Mouse (Mus musculus) kidney, embryonic 16.5 days (tissue): ENCODE measurements around the gene Crls1. TPM values are rescaled to one million over a fixed set of nuclear protein-coding genes. Genes with fewer than 3 reads are reported as not detected.
A peak's percentile ranks its signal among the peaks of the same experiment; 100 is the strongest.

Experiments used
- ATAC-seq: fragments of 200-750 bp; cut with Nextera tagmentation; 2 replicates; pipeline ENCODE4 v1.8.0; 2017; ENCODE audit warnings: moderate TSS enrichment; ENCODE audit not compliant: low FRiP score, low TSS enrichment
- H3K27ac ChIP-seq: fragments of 300-500 bp; sonication (generic); 2 replicates; pipeline ENCODE4 v1.5.1; 2014; ENCODE audit warnings: low read length
- H3K27me3 ChIP-seq: fragments of 300-500 bp; sonication (generic); 2 replicates; pipeline ENCODE4 v1.6.1; 2014; ENCODE audit warnings: low read length, control low read depth, mixed read lengths; ENCODE audit not compliant: insufficient read depth
- H3K36me3 ChIP-seq: fragments of 300-500 bp; sonication (generic); 2 replicates; pipeline ENCODE4 v1.6.1; 2014; ENCODE audit warnings: low read length, control low read depth, mixed read lengths; ENCODE audit not compliant: insufficient read depth
- H3K4me1 ChIP-seq: fragments of 300-500 bp; sonication (generic); 2 replicates; pipeline ENCODE4 v1.6.1; 2014; ENCODE audit warnings: low read length, control low read depth, mixed read lengths; ENCODE audit not compliant: insufficient read depth
- H3K4me2 ChIP-seq: fragments of 300-500 bp; sonication (generic); replicated peaks from 2 replicates; pipeline ENCODE4 v1.6.1; 2014; ENCODE audit warnings: low read depth, low read length
- H3K4me3 ChIP-seq: fragments of 300-500 bp; sonication (generic); 2 replicates; pipeline ENCODE4 v1.5.1; 2014; ENCODE audit warnings: mild to moderate bottlenecking, low read length
- H3K9ac ChIP-seq: fragments of 300-500 bp; sonication (generic); replicated peaks from 2 replicates; pipeline ENCODE4 v1.6.1; 2014; ENCODE audit warnings: low read length
- H3K9me3 ChIP-seq: fragments of 300-500 bp; sonication (generic); 2 replicates; pipeline ENCODE4 v1.6.1; 2016; ENCODE audit warnings: low read length, control low read depth
- WGBS: fragments of 180-500 bp; shearing (Covaris S2); extraction: QIAGEN DNeasy Blood & Tissue Kit; methylation state at CpG from one replicate; pipeline ENCODE4 v1.1.7; 2014; 5-methylcytosine and 5-hydroxymethylcytosine counted together
- polyA plus RNA-seq: library from polyadenylated mRNA; unstranded; fragments of >200 nt; fragmentation: Nextera tagmentation; extraction: Ambion mirVana; gene quantifications from 2 replicates; pipeline ENCODE4 v1.2.1, GENCODE M21; 2015

The Crls1 gene
- polyA plus RNA-seq, 1 experiment from 2014 or later, result 5.0 TPM

DNA sequence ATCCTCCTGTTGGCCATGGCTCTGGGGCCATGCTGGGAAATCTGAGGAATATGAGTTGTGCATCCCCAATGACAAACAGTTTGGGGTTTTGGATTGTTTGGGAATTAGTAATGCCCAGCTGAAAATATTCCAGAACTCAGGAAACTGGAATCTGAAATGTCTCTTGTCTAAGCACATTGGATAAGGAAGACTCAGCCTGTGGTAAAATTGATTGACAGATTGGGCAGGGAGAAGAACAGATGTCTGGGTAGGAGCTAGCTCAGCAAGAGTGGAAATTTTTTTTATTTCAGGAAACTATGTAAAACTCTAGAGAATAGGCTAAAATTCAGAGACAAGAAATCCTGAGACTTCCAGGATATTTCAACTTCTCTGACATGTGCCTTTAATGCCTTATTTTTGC, 14.0 kb downstream of the Crls1 start:
- no peaks in the 10 kb centered on the region for H3K4me1 ChIP-seq
- no peaks in the 10 kb centered on the region for H3K27me3 ChIP-seq
- H3K9ac ChIP-seq, result no peak overlapping the region
- H3K27ac ChIP-seq, result no peak overlapping the region
- no peak for ATAC-seq
- no peaks in the 10 kb centered on the region for H3K9me3 ChIP-seq
- no peak overlapping the region for H3K4me3 ChIP-seq
- H3K4me2 ChIP-seq, result no peak overlapping the region
- peaks cover 14% of the 10 kb centered on the region; the same call in 1 of the 2 replicates for H3K36me3 ChIP-seq

DNA sequence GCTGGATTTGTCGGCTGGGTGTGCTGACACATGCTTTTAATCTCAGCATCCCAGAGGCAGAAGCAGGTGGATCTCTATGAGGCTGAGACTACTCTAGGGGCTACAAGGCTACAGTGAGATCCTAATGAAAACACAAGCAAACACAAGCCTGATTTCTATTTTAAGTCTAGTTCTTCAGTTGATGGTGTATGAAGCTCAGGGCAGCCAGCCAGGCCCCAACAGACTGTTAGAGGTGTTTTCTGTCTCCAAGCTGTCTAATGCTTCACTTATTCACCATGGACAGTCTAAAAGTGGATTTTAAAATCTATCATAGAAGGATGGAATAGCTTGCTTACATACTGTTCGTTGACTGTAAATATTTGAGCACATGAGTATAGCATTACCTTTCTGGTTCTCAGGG, 15.0 kb downstream of the Crls1 start:
- Histone ChIP-seq H3K9me3 (no peaks in the 10 kb centered on the region), H3K27ac (no peak overlapping the region), H3K9ac (no peak overlapping the region), H3K4me1 (no peaks in the 10 kb centered on the region), H3K27me3 (no peaks in the 10 kb centered on the region), H3K36me3 (peaks cover 17% of the 10 kb centered on the region; the same call in 1 of the 2 replicates), H3K4me3 (no peak overlapping the region), H3K4me2 (no peak overlapping the region)
- ATAC-seq, result no peak
- WGBS, result 96% methylated on average over 2 of the region's 2 CpGs

DNA sequence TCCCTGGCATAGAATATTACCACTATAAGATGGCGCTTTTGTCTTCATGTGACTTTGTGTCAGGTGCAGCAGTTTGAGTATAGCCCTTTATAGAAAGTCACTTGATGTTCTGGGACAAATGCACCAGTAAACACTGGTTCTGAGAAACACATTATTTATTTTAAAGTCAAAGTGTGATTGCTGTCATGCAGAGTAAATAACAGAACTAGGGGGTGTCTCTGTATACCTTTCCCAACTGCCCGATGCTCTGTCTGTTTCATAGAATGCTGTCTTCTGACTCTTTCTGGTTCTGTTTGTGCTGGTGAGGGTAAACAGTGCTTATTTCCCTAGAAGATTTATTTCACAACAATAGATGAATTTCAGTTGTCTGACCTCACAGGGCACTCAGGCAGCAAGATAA, 16.9 kb downstream of the Crls1 start:
- Histone ChIP-seq H3K4me3 (no peak overlapping the region), H3K9ac (no peak overlapping the region), H3K4me1 (no peaks in the 10 kb centered on the region), H3K9me3 (no peaks in the 10 kb centered on the region), H3K36me3 (peaks cover 17% of the 10 kb centered on the region; the same call in 1 of the 2 replicates), H3K4me2 (no peak overlapping the region), H3K27me3 (no peaks in the 10 kb centered on the region), H3K27ac (no peak overlapping the region)
- no peak for ATAC-seq
- 93% methylated on average over 2 of the region's 2 CpGs for WGBS

DNA sequence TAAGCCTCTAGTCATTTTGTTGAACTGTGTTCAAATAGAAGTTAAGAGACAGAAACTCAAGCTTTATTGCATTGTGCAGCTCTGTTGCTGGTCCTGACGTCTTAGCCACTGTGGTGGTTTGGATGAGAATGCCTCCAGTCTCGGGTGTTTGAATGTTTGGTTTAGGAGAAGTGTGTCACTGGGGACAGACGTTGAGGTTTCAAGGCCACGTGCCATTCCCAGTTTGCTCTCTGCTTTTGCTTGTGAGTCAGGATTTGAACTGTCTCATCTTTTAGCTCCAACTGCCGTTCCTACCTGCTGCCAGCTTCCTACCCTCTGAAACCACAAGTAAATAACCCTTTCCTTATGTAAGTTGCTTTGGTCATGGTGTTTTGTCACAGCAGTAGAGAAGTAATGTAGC, 21.1 kb downstream of the Crls1 start:
- no peak for ATAC-seq
- H3K4me1 ChIP-seq, result no peaks in the 10 kb centered on the region
- peaks cover 15% of the 10 kb centered on the region; the same call in 1 of the 2 replicates for H3K36me3 ChIP-seq
- H3K9me3 ChIP-seq, result no peaks in the 10 kb centered on the region
- H3K9ac ChIP-seq, result no peak overlapping the region
- H3K27ac ChIP-seq, result no peak overlapping the region
- no peaks in the 10 kb centered on the region for H3K27me3 ChIP-seq
- H3K4me3 ChIP-seq, result no peak overlapping the region
- no peak overlapping the region for H3K4me2 ChIP-seq
- WGBS, result 68% methylated on average over 5 of the region's 5 CpGs

DNA sequence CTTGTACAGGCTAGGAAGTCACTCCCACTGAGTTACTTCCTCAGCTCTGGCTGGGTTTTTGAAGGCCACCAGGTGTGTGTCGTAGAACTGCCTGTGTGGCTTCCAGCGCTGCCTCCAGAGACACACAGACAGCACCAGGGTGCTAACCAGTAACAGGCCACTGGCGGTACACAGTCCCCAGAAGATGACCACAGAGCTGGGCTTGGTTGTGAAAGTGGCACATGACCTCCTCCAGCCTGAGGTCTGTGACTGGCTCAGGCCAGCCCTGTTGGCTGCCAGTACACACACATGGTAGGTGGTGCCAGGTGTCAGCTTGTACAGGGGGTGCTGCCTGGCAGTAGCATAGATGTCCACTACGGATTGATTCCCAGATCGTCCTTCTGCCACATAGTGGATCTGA, 23.2 kb downstream of the Crls1 start:
- no peak for ATAC-seq
- Histone ChIP-seq H3K27ac (no peak overlapping the region), H3K27me3 (no peaks in the 10 kb centered on the region), H3K4me2 (no peak overlapping the region), H3K9ac (no peak overlapping the region), H3K4me3 (no peak overlapping the region), H3K36me3 (peaks cover 9% of the 10 kb centered on the region; the same call in 1 of the 2 replicates), H3K4me1 (no peaks in the 10 kb centered on the region), H3K9me3 (no peaks in the 10 kb centered on the region)
- 81% methylated on average over 5 of the region's 5 CpGs for WGBS

DNA sequence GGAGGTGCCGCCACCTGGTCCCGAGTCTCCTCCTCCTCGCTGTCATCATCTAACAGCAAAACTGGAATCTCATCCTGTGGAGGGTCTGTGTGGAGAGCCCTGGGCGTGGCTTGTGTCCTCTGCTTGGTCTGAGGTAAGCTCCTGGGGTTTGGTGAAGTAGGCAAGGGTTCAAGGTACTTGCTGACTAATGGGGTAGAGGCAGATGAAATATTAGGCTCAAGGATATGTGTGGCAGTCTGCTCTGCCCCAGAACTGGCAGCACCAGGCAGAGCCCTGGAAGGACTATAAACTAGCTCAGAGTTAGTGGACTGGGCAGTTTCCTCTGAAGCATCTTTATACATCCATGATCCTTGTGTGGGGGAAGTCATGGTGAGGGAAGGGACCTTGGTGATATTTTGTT, 23.8 kb downstream of the Crls1 start:
- H3K27me3 ChIP-seq, result no peaks in the 10 kb centered on the region
- H3K36me3 ChIP-seq, result peaks cover 7% of the 10 kb centered on the region; the same call in 1 of the 2 replicates
- WGBS, result 80% methylated on average over 4 of the region's 4 CpGs
- H3K4me3 ChIP-seq, result no peak overlapping the region
- ATAC-seq, result no peak
- H3K9me3 ChIP-seq, result no peaks in the 10 kb centered on the region
- no peaks in the 10 kb centered on the region for H3K4me1 ChIP-seq
- H3K9ac ChIP-seq, result no peak overlapping the region
- H3K4me2 ChIP-seq, result no peak overlapping the region
- no peak overlapping the region for H3K27ac ChIP-seq

DNA sequence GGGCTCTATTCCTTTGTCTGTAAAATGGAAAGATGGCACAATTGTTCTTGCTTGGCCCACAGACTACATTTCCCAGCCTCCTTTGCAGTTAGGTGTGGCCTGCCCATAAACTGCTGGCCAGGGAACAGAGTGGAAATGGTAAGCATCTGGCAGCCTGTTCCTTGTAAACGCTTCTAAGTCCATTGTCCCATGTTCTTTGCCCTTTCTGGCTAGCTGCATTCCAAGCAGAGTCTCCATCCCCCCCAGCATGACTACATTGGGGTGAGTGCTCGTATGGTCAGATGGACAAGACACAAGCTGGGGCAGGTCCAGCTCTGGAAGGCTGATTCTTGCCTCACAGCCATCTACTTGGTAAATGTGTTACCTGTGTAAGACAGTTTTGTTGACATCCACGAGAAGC, 25.2 kb downstream of the Crls1 start:
- H3K9ac ChIP-seq, result no peak overlapping the region
- no peaks in the 10 kb centered on the region for H3K27me3 ChIP-seq
- H3K4me3 ChIP-seq, result no peak overlapping the region
- no peak overlapping the region for H3K27ac ChIP-seq
- 0 out of 2 replicates have a peak, but pooled peaks cover 2% of the 10 kb centered on the region for H3K36me3 ChIP-seq
- H3K4me2 ChIP-seq, result no peak overlapping the region
- ATAC-seq, result no peak
- 78% methylated on average over 3 of the region's 3 CpGs for WGBS
- H3K9me3 ChIP-seq, result no peaks in the 10 kb centered on the region
- no peaks in the 10 kb centered on the region for H3K4me1 ChIP-seq

DNA sequence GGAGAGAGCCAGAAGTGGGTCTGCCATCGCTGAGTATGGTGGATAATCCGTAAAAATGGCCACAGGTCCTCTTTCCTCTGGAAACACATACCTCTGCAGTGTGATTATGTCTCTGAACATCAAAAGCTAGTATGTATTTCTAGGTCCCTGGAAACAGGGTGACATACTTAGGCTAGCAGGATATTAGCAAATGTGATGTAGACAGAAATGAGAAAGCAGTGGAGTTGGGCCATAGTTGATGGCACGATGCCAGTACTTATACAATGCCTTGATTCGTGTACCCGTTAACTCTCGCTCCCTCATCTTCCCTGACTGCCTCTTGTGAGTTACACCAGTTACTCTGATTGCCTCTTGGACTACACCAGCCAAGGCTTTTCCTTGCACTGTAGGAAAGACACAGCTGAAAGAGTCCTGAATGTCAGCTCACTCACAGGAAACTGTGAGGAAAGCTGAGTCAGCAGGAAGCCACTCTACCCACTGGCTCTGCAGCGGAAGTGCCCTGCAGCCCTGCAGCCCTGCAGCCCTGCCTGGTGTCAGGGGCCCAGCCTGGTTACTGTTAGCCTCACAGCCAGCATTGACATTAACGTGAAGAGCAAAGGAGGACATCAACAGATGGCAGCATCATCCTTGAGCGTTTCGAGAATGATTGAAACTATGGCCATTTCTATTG, 27.3 kb downstream of the Crls1 start:
- 81% methylated on average over 10 of the region's 10 CpGs for WGBS
- H3K9me3 ChIP-seq, result no peaks in the 10 kb centered on the region

DNA sequence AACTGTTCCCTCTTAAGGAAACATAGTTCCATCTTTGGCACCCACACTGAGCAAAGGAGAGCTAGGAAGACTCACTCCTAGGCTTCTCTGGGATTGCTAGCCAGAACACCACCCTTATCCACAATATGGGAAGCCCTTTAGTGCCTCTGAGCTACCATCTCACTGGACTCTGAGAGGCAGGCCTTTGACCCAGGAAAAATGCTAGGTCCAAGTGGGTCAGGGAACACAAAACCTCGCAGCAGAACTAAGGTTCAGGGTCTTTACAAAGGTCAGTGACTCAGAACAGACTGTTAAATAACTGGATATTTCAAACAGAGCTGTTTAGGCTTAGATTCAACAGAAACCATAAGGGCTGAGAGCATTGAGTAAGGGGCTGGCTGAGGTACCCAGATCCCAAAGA, 30.5 kb downstream of the Crls1 start:
- Histone ChIP-seq H3K9me3 (no peaks in the 10 kb centered on the region), H3K9ac (no peak overlapping the region), H3K27ac (no peak overlapping the region), H3K36me3 (no peaks in the 10 kb centered on the region), H3K27me3 (peaks cover 30% of the 10 kb centered on the region), H3K4me3 (no peak overlapping the region), H3K4me1 (peaks cover 16% of the 10 kb centered on the region), H3K4me2 (no peak overlapping the region)
- 56% methylated on average over 1 of the region's 1 CpGs for WGBS
- no peak for ATAC-seq

More for the DNA sequence above, 27.3 kb downstream of the Crls1 start:
- Histone ChIP-seq H3K4me2 (no peak overlapping the region), H3K9ac (no peak overlapping the region), H3K36me3 (no peaks in the 10 kb centered on the region), H3K4me1 (no peaks in the 10 kb centered on the region), H3K27me3 (peaks cover 14% of the 10 kb centered on the region), H3K27ac (no peak overlapping the region), H3K4me3 (no peak overlapping the region)
- ATAC-seq, result no peak

DNA sequence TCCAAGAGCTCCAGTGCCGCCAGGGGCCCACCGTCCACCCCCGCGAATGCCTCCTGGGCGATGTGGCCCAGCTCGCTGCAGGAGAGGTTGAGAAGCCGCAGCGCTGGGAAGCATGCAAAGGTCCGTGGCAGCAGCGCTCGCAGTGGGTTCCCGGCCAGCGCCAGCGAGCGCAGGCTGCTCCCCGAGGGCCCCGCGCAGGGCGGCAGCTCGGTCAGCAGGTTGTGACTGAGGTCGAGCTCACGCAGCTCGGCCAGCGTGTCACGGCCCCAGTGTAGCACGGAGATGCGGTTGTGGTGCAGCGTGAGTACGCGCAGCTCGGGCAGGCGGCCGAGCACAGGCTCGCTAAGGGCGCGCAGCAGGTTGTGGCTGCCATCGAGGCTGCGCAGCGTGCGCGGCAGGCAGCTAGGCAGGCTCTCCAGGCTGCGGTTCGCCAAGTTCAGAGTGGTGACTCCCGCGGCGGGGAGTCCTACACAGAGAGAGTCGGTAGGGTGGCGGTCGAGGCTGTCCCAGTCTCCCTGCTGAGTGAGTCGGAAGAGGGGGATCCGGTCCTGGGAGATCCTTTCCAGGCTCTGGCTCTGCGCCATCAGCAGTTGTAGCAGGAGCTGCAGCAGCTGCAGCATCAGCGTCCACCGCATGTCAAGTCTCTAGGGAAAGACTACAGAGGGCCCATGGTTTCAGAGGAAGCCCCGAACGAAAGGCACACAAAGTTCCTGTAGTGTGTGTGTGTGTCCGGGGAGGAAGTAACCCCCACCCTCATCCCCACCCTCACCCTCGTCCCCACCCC, 33.0 kb downstream of the Crls1 start:
- peak; percentile 80 for ATAC-seq
- Histone ChIP-seq H3K4me1 (peaks cover 16% of the 10 kb centered on the region), H3K4me3 (peak overlapping the region; percentile 54), H3K27me3 (peaks cover 30% of the 10 kb centered on the region), H3K4me2 (peak overlapping the region; percentile 95), H3K27ac (no peak overlapping the region), H3K9ac (peak overlapping the region; percentile 57), H3K9me3 (no peaks in the 10 kb centered on the region), H3K36me3 (no peaks in the 10 kb centered on the region)
- WGBS, result under 1% methylated on average over 56 of the region's 58 CpGs
